Mouse (Mus musculus): ENCODE measurements at regions not wholly inside any gene's neighbourhood (a gene's known extent, or its start where the extent isn't known, plus 50 kb on each side); places are given as distances from the start of the nearest gene placed in this dataset.

- no peak for TF ChIP-seq GATA1 (IDR thresholded peaks at IDR 0.05; ENCODE audit: low read length)
- TF ChIP-seq TAL1 (IDR thresholded peaks at IDR 0.05; ENCODE audit: low read length) = no peak
Measured at GRCm38 (mm10) chr17:4103321-4103720, 407.3 kb upstream of the Nox3 start.
